In the genomic region with DNA sequence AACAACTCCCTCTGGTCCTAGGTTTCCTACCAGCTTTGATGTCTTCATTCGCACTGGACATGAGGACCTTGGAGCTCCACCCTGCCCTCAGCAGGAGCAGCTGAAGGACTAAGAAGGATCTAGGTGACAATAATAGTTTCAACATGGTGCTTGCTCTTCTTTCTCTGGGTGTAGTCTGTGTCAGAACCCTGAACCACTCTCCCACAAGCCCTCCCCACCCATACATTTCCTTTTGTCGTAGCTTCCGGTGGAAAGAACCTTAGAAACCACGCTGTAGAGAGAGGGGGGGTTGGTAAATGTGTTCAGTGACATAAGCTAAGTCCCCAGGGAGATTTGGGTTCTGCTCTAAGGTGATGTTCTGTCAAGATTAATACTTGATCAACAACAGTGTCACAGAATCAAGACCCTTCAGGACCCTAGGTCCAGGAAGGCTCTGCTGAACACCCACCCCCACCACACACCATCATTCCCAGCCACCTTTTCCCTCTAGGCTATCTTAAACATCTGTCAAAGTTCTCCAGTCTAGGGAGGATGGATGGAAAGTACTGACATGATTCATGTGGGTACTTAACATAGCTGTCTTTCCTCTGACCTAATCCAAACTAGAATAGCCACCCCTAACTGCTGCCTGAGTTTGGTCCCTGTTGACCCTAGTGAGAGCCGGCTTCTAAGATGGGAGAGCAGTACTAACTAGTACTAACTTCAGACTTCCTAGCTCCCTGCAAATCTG, we compare ENCODE assay signal across 9 mouse cellular contexts. TPM values are rescaled to one million over a fixed set of nuclear protein-coding genes. Genes with fewer than 3 reads are reported as not detected.
DNase-seq lines count a peak whose midpoint lies in the region; ATAC-seq and TF ChIP-seq lines count a peak whose summit lies in the region.
"Had no signal": no experiment of that assay in that cellular context is flagged by ENCODE, and none has a peak within 500 bp of the region (broad histone marks: within the 10 kb centered on the region; RNA-seq: fewer than 3 reads in every experiment).

Gene Il2rg, minus strand, starts transcription at position 231 of the 730 bp plus-strand sequence.

- no peaks in the 10 kb centered on the region; the same call in 1 of the 2 replicates for H3K27me3 ChIP-seq in intestine, embryonic 14.5 days (replicated peaks; ENCODE audit: control insufficient read depth, insufficient read depth, low read length)
- H3K27me3 ChIP-seq in intestine, postnatal 0 days (replicated peaks; ENCODE audit: control insufficient read depth, insufficient read depth, low read length): 0 out of 2 replicates have a peak, but pooled peaks cover 3% of the 10 kb centered on the region
- peaks cover 11% of the 10 kb centered on the region; the same call in 1 of the 2 replicates for H3K27me3 ChIP-seq in forebrain, embryonic 12.5 days

- H3K9me3 ChIP-seq in intestine, embryonic 14.5 days (ENCODE audit: control insufficient read depth, low read length): no peaks in the 10 kb centered on the region
- H3K9me3 ChIP-seq in intestine, postnatal 0 days (ENCODE audit: control insufficient read depth): no peaks in the 10 kb centered on the region
- H3K9me3 ChIP-seq in forebrain, embryonic 12.5 days: no peaks in the 10 kb centered on the region

- no peak within 1 kb of the TSS for H3K27ac ChIP-seq in intestine, embryonic 14.5 days (ENCODE audit: low read depth)
- no peak within 1 kb of the TSS for H3K27ac ChIP-seq in intestine, postnatal 0 days (ENCODE audit: low read depth, low read length)
- no peak within 1 kb of the TSS for H3K27ac ChIP-seq in forebrain, embryonic 12.5 days

- H3K9ac ChIP-seq in intestine, embryonic 14.5 days (ENCODE audit: low read length): no peak within 1 kb of the TSS
- H3K9ac ChIP-seq in intestine, postnatal 0 days (ENCODE audit: low read depth, low read length): no peak within 1 kb of the TSS
- no peak within 1 kb of the TSS for H3K9ac ChIP-seq in forebrain, embryonic 12.5 days

- ATAC-seq in intestine, embryonic 14.5 days (replicated peaks; ENCODE audit: low FRiP score, low TSS enrichment, low read depth): no peak
- no peak for ATAC-seq in intestine, postnatal 0 days
- peak; percentile 60 for ATAC-seq in megakaryocyte-erythroid progenitor cell, adult 5-6 weeks (replicated peaks; ENCODE audit: low FRiP score, low TSS enrichment, poor library complexity, severe bottlenecking)
- ATAC-seq in forebrain, embryonic 12.5 days (ENCODE audit: low FRiP score): no peak
- ATAC-seq: Patski had no signal

- H3K4me2 ChIP-seq in intestine, embryonic 14.5 days (ENCODE audit: low read length): no peak within 1 kb of the TSS
- H3K4me2 ChIP-seq in intestine, postnatal 0 days (replicated peaks; ENCODE audit: low read depth): no peak within 1 kb of the TSS
- no peak within 1 kb of the TSS for H3K4me2 ChIP-seq in forebrain, embryonic 12.5 days

- no peak for DNase-seq in intestine, embryonic 14.5 days (ENCODE audit: low spot score)
- DNase-seq in T-cell, adult 2 months (ENCODE audit: low spot score): peak; percentile 86
- DNase-seq in induced T-regulatory cell, adult 2 months (ENCODE audit: low read depth): peak; percentile 93
- no peak for DNase-seq in gastrocnemius, postnatal 10 days
- DNase-seq in cerebellum, adult 8-10 months: no peak

- H3K36me3 ChIP-seq in intestine, embryonic 14.5 days (ENCODE audit: control insufficient read depth, insufficient read depth, low read length): no peaks in the 10 kb centered on the region
- H3K36me3 ChIP-seq in intestine, postnatal 0 days (ENCODE audit: control insufficient read depth, insufficient read depth): no peaks in the 10 kb centered on the region
- H3K36me3 ChIP-seq in forebrain, embryonic 12.5 days (replicated peaks): no peaks in the 10 kb centered on the region

- WGBS in intestine, embryonic 14.5 days: 44% methylated on average over 5 of the region's 5 CpGs
- WGBS in intestine, postnatal 0 days: 70% methylated on average over 5 of the region's 5 CpGs
- WGBS in forebrain, embryonic 12.5 days: 78% methylated on average over 5 of the region's 5 CpGs

- no peak for TF ChIP-seq CTCF in intestine, postnatal 0 days (IDR thresholded peaks at IDR 0.05; ENCODE audit: low read depth)

- no peaks in the 10 kb centered on the region for H3K4me1 ChIP-seq in intestine, embryonic 14.5 days (replicated peaks; ENCODE audit: control insufficient read depth, insufficient read depth, low read length)
- no peaks in the 10 kb centered on the region for H3K4me1 ChIP-seq in intestine, postnatal 0 days (replicated peaks; ENCODE audit: control insufficient read depth, insufficient read depth, low read length)
- no peaks in the 10 kb centered on the region for H3K4me1 ChIP-seq in forebrain, embryonic 12.5 days

- no peak within 1 kb of the TSS for H3K4me3 ChIP-seq in intestine, embryonic 14.5 days (ENCODE audit: low read depth, low read length)
- H3K4me3 ChIP-seq in intestine, postnatal 0 days (ENCODE audit: low read depth, low read length): no peak within 1 kb of the TSS
- H3K4me3 ChIP-seq in forebrain, embryonic 12.5 days (replicated peaks): no peak within 1 kb of the TSS

RNA-seq across cellular contexts. Expression of gene Il2rg, which starts in this region (rescaled TPM):
- 9.6 and 11.5 TPM in 2 replicates for polyA plus RNA-seq in intestine, embryonic 14.5 days (2014; fragmentation: Nextera tagmentation; extraction: Ambion mirVana)
- polyA plus RNA-seq in intestine, postnatal 0 days (2015; fragmentation: Nextera tagmentation; extraction: Ambion mirVana): 4.6 and 6.1 TPM in 2 replicates
- total RNA-seq in megakaryocyte-erythroid progenitor cell, adult 5-6 weeks (2014; fragmentation: Nextera tagmentation): 24.2 and 39.3 TPM in 2 replicates
- 18.4 and 41.4 TPM in 2 replicates for total RNA-seq in megakaryocyte-erythroid progenitor cell, adult 5-6 weeks (2017)
- total RNA-seq in gastrocnemius, postnatal 10 days (2021): 1 to 10 TPM; 5.5 to 7.9 TPM
- polyA plus RNA-seq in forebrain, embryonic 12.5 days (2016; fragmentation: Nextera tagmentation; extraction: Ambion mirVana): 2.0 TPM in 2 replicates

Comparison
In these comparisons a context has a peak if more than half of its experiments do, and no peak if none do; other contexts are left out.
1. DNase-seq: peak in T-cell, adult 2 months (single experiment) and induced T-regulatory cell, adult 2 months (single experiment); none in intestine, embryonic 14.5 days (single experiment), gastrocnemius, postnatal 10 days (single experiment) and cerebellum, adult 8-10 months (single experiment).